Comparison of ENCODE assay signal across 28 mouse cellular contexts in genomic region chr2:31789215-31789614, GRCm38 (mm10). TPM values are rescaled to one million over a fixed set of nuclear protein-coding genes. Genes with fewer than 3 reads are reported as not detected.
"Had no signal": no experiment of that assay in that cellular context is flagged by ENCODE, and none has a peak within 500 bp of the region (broad histone marks: within the 10 kb centered on the region; RNA-seq: fewer than 3 reads in every experiment).

No protein-coding gene starts in this region.

- H3K27ac ChIP-seq: embryonic facial prominence, embryonic 10.5 days; embryonic facial prominence, embryonic 12.5 days; embryonic facial prominence, embryonic 13.5 days; embryonic facial prominence, embryonic 15.5 days; forebrain, embryonic 10.5 days; forebrain, embryonic 12.5 days; forebrain, embryonic 13.5 days; forebrain, embryonic 15.5 days; heart, adult 2 months; heart, embryonic 10.5 days had no signal

- DNase-seq: cerebellum, adult 8-10 months; cerebellum, adult 9-10 months; cerebellum, adult 9-11 months; cerebellum, postnatal 36 days; embryo, embryonic 11 days; forebrain, postnatal 0 days; gastrocnemius, postnatal 10 days; gastrocnemius, postnatal 14 days; gastrocnemius, postnatal 25 days; gastrocnemius, postnatal 36 days; heart, adult 11 months; heart, adult 18-20 months; heart, adult 2 months had no signal

- H3K4me3 ChIP-seq: embryonic facial prominence, embryonic 10.5 days; embryonic facial prominence, embryonic 12.5 days; embryonic facial prominence, embryonic 13.5 days; embryonic facial prominence, embryonic 15.5 days; erythroblast, embryonic 14.5 days; forebrain, embryonic 10.5 days; forebrain, embryonic 12.5 days; forebrain, embryonic 13.5 days; forebrain, embryonic 15.5 days; heart, adult 2 months; heart, embryonic 10.5 days had no signal

RNA-seq across cellular contexts. Expression of gene Qrfp, which starts 21.2 kb away (rescaled TPM):
- total RNA-seq: gastrocnemius, adult 8-10 months; gastrocnemius, postnatal 10 days; gastrocnemius, postnatal 14 days; gastrocnemius, postnatal 25 days; gastrocnemius, postnatal 36 days; gastrocnemius, postnatal 4 days; granulocyte monocyte progenitor cell, adult 5-6 weeks; heart, adult 2 months; heart, adult 8-10 months had no signal

RNA-seq across cellular contexts. Expression of gene Fibcd1, which starts 56.6 kb away (rescaled TPM):
- total RNA-seq: common myeloid progenitor, adult 5-6 weeks; gastrocnemius, adult 8-10 months; gastrocnemius, postnatal 14 days; gastrocnemius, postnatal 25 days; gastrocnemius, postnatal 36 days; granulocyte monocyte progenitor cell, adult 5-6 weeks; heart, adult 18-20 months; heart, adult 2 months; heart, adult 8-10 months had no signal
